Mouse (Mus musculus): ENCODE data around the gene Ctcf. TPM values are rescaled to one million over a fixed set of nuclear protein-coding genes. Genes with fewer than 3 reads are reported as not detected.
"Not testable (repeated sequence)": the region's sequence is repeated elsewhere in the genome, so short reads cannot be mapped to it uniquely, and the experiment has no call there.

Ctcf gene
- 165 and 173 TPM in 2 replicates for polyA plus RNA-seq (2015; fragmentation: Nextera tagmentation; extraction: Ambion mirVana)

GRCm38 (mm10) chr8:105636018-105636962 is at the start of gene Ctcf:
Gene Ctcf (plus strand): TSS chr8:105636568.
- H3K36me3 ChIP-seq (ENCODE audit: poor library complexity, severe bottlenecking): no peaks in the 10 kb centered on the region
- H3K9me3 ChIP-seq (replicated peaks): no peaks in the 10 kb centered on the region
- H3K27ac ChIP-seq: peak within 1 kb of the TSS; percentile 100
- peaks cover 44% of the 10 kb centered on the region for H3K4me1 ChIP-seq
- H3K4me2 ChIP-seq: peak within 1 kb of the TSS; percentile 89
- H3K9ac ChIP-seq: peak within 1 kb of the TSS; percentile 99
- under 1% methylated on average over 92 of the region's 126 CpGs for WGBS
- H3K27me3 ChIP-seq: no peaks in the 10 kb centered on the region
- peak; percentile 92 for ATAC-seq
- H3K4me3 ChIP-seq: peak within 1 kb of the TSS; percentile 90

- no peaks in the 10 kb centered on the region for H3K36me3 ChIP-seq (ENCODE audit: poor library complexity, severe bottlenecking)
- H3K4me3 ChIP-seq: no peak overlapping the region
- no peaks in the 10 kb centered on the region for H3K27me3 ChIP-seq
- H3K4me1 ChIP-seq: no peaks in the 10 kb centered on the region
- no peak overlapping the region for H3K27ac ChIP-seq
- 90% methylated on average over 2 of the region's 2 CpGs for WGBS
- no peak for ATAC-seq
- no peak overlapping the region for H3K9ac ChIP-seq
- no peak overlapping the region for H3K4me2 ChIP-seq
- H3K9me3 ChIP-seq (replicated peaks): no peaks in the 10 kb centered on the region
Measured at GRCm38 (mm10) chr8:105592431-105592830, 43.9 kb upstream of the Ctcf start.

- Histone ChIP-seq H3K4me3 (no peak overlapping the region), H3K36me3 (ENCODE audit: poor library complexity, severe bottlenecking) (no peaks in the 10 kb centered on the region), H3K4me1 (no peaks in the 10 kb centered on the region), H3K9me3 (replicated peaks) (no peaks in the 10 kb centered on the region), H3K4me2 (no peak overlapping the region), H3K9ac (0 out of 2 replicates have a peak overlapping the region, but pooled peaks have one; percentile 50), H3K27me3 (no peaks in the 10 kb centered on the region), H3K27ac (no peak overlapping the region)
- no peak for ATAC-seq
- 33% methylated on average over 15 of the region's 15 CpGs for WGBS
Measured at GRCm38 (mm10) chr8:105593859-105594258, 42.5 kb upstream of the Ctcf start.

GRCm38 (mm10) chr8:105594451-105595242 is 41.7 kb upstream of the Ctcf start:
- Histone ChIP-seq H3K4me2 (no peak overlapping the region), H3K27me3 (no peaks in the 10 kb centered on the region), H3K9me3 (replicated peaks) (no peaks in the 10 kb centered on the region), H3K36me3 (ENCODE audit: poor library complexity, severe bottlenecking) (no peaks in the 10 kb centered on the region), H3K4me1 (no peaks in the 10 kb centered on the region), H3K27ac (no peak overlapping the region), H3K9ac (no peak overlapping the region), H3K4me3 (no peak overlapping the region)
- no peak for ATAC-seq
- WGBS: 77% methylated on average over 18 of the region's 18 CpGs

- Histone ChIP-seq H3K4me2 (peak overlapping the region; percentile 6; the same call in 1 of the 2 replicates), H3K4me3 (no peak overlapping the region), H3K36me3 (ENCODE audit: poor library complexity, severe bottlenecking) (no peaks in the 10 kb centered on the region), H3K4me1 (no peaks in the 10 kb centered on the region), H3K9me3 (replicated peaks) (no peaks in the 10 kb centered on the region), H3K9ac (no peak overlapping the region), H3K27ac (no peak overlapping the region), H3K27me3 (no peaks in the 10 kb centered on the region)
- ATAC-seq: peak; percentile 38; the same call in 1 of the 2 replicates
- WGBS: 6% methylated on average over 14 of the region's 14 CpGs
Measured at GRCm38 (mm10) chr8:105596362-105597034, 39.9 kb upstream of the Ctcf start.

GRCm38 (mm10) chr8:105598777-105599176 is 37.6 kb upstream of the Ctcf start:
- Histone ChIP-seq H3K9me3 (replicated peaks) (no peaks in the 10 kb centered on the region), H3K36me3 (ENCODE audit: poor library complexity, severe bottlenecking) (no peaks in the 10 kb centered on the region), H3K27ac (no peak overlapping the region), H3K9ac (no peak overlapping the region), H3K4me3 (no peak overlapping the region), H3K4me2 (no peak overlapping the region), H3K4me1 (no peaks in the 10 kb centered on the region), H3K27me3 (peaks cover 7% of the 10 kb centered on the region; the same call in 1 of the 2 replicates)
- 79% methylated on average over 6 of the region's 6 CpGs for WGBS
- ATAC-seq: no peak

- Histone ChIP-seq H3K4me1 (peaks cover 8% of the 10 kb centered on the region), H3K27ac (no peak overlapping the region), H3K27me3 (peaks cover 7% of the 10 kb centered on the region; the same call in 1 of the 2 replicates), H3K9ac (no peak overlapping the region), H3K9me3 (replicated peaks) (no peaks in the 10 kb centered on the region), H3K4me2 (no peak overlapping the region), H3K36me3 (ENCODE audit: poor library complexity, severe bottlenecking) (no peaks in the 10 kb centered on the region), H3K4me3 (no peak overlapping the region)
- no peak for ATAC-seq
- 72% methylated on average over 5 of the region's 5 CpGs for WGBS
Measured at GRCm38 (mm10) chr8:105601301-105601700, 35.1 kb upstream of the Ctcf start.

GRCm38 (mm10) chr8:105602540-105602939 is 33.8 kb upstream of the Ctcf start:
- not testable (repeated sequence) for H3K4me3 ChIP-seq; H3K27ac ChIP-seq; H3K9me3 ChIP-seq (replicated peaks); H3K9ac ChIP-seq; H3K27me3 ChIP-seq; ATAC-seq; H3K4me2 ChIP-seq; H3K36me3 ChIP-seq (ENCODE audit: poor library complexity, severe bottlenecking)
- WGBS: 89% methylated on average over 3 of the region's 3 CpGs
- H3K4me1 ChIP-seq: peaks cover 20% of the 10 kb centered on the region

GRCm38 (mm10) chr8:105604804-105605381 is 31.5 kb upstream of the Ctcf start, which contains the start of gene Ripor1:
Gene Ripor1 (plus strand): TSS chr8:105605255.
- peak; percentile 86 for ATAC-seq
- peak within 1 kb of the TSS; percentile 86 for H3K27ac ChIP-seq
- peak within 1 kb of the TSS; percentile 77 for H3K4me3 ChIP-seq
- peaks cover 7% of the 10 kb centered on the region; the same call in 1 of the 2 replicates for H3K27me3 ChIP-seq
- H3K9me3 ChIP-seq (replicated peaks): no peaks in the 10 kb centered on the region
- H3K9ac ChIP-seq: peak within 1 kb of the TSS; percentile 91
- H3K4me1 ChIP-seq: peaks cover 20% of the 10 kb centered on the region
- H3K4me2 ChIP-seq: peak within 1 kb of the TSS; percentile 92
- WGBS: 0% methylated on average over 33 of the region's 42 CpGs
- no peaks in the 10 kb centered on the region for H3K36me3 ChIP-seq (ENCODE audit: poor library complexity, severe bottlenecking)

GRCm38 (mm10) chr8:105605491-105606188 is 30.7 kb upstream of the Ctcf start:
- Histone ChIP-seq H3K36me3 (ENCODE audit: poor library complexity, severe bottlenecking) (no peaks in the 10 kb centered on the region), H3K27me3 (peaks cover 7% of the 10 kb centered on the region; the same call in 1 of the 2 replicates), H3K9me3 (replicated peaks) (no peaks in the 10 kb centered on the region), H3K4me3 (peak overlapping the region; percentile 77), H3K27ac (peak overlapping the region; percentile 86), H3K9ac (peak overlapping the region; percentile 91), H3K4me1 (peaks cover 20% of the 10 kb centered on the region), H3K4me2 (peak overlapping the region; percentile 92)
- peak; percentile 59 for ATAC-seq
- WGBS: 2% methylated on average over 33 of the region's 39 CpGs
